Mouse (Mus musculus) thymus, postnatal 36 days (tissue): Measurements from ENCODE around the gene Rfx5.
"Not testable (repeated sequence)": the region's sequence is repeated elsewhere in the genome, so short reads cannot be mapped to it uniquely, and the experiment has no call there.

ENCODE experiments used
- DNase-seq, 2 experiments: peaks; one replicate each; pipeline ENCODE4 v3.0.0; 2022; ENCODE audit warnings: mixed read lengths in 2 of 2

Gene Rfx5

DNA sequence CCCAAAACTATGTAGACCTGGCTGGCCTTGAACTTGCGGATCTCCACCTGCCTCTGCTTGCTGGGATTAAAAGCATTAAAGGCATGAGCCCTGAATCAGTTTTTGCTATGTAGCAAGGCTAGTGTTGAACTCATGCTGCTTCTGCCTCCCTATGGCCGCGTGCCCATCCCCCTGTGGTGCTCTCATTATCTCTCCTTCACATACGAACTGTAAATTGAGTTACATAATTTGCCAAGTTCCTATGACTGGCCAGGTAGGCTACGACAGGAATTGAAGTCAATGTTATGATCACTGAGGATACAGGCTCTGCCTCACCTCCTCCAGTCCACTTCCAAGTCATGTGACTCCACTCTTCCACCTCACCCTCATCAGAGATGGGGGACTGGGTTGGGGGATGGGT, 17.7 kb upstream of the Rfx5 start:
- not testable (repeated sequence) for DNase-seq

DNA sequence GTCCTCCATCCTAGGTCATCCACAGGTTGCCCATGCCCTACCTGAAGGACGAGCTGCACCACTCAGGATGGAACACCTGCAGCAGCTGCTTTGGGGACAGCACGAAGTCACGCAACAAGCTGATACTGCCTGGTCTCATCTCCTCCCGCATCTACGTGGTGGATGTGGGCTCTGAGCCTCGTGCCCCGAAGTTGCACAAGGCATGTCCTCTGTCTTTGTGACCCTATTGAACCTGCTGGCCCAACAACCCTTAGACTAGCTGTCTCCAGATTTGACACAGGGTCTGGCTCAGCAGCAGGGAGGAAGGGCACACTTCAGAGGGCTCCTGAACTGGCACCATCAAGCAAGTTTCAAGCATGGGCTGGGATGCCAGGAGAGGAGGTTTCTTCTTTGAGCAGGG, 16.7 kb upstream of the Rfx5 start:
- not testable (repeated sequence) for DNase-seq

DNA sequence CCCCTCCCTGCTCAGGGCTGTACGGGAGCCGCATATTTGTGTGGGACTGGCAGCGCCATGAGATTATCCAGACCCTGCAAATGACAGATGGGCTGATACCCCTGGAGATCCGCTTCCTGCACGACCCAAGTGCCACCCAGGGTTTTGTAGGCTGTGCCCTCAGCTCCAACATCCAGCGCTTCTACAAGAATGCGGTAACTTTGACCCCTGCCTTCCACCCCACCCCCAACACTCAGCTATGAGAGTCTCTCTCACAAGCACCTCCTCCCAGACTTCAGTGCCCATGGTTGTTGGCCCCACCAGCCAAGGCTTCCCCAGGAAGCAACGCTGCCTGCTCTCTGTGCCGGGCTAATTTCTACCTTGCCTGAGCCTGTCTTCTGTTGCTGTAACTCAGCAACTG, 13.8 kb upstream of the Rfx5 start:
- not testable (repeated sequence) for DNase-seq

DNA sequence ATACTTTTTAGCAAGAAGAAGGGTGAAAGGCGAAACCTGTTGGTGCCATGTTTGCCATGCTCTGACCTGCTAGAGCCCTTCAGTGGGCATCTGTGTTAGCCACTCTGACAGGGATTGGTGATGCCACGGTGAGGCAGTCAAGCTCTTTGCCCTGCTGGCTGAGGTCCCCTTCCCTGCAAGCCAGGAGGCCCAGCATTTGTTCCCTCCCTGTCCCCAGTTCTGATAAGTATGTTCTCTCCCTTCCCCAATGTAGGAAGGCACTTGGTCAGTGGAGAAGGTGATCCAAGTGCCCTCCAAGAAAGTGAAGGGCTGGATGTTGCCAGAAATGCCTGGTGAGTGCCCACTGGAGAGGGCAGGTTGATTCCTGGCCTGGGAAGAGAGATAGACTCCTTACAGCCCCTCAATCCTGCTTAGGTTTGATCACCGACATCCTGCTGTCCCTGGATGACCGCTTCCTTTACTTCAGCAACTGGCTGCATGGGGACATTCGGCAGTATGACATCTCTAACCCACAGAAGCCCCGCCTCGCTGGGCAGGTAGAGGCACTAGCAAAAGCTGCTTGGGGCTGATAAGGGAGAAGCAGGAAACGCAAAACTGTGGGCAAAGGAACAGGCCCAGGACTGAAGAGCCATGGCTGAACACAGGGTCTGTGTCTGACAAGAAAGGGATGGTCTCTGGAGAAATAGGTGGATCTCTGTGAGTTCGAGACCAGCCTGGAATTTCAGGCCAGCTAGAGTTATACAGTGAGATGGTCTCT, 11.5 kb upstream of the Rfx5 start:
- not testable (repeated sequence) for DNase-seq

DNA sequence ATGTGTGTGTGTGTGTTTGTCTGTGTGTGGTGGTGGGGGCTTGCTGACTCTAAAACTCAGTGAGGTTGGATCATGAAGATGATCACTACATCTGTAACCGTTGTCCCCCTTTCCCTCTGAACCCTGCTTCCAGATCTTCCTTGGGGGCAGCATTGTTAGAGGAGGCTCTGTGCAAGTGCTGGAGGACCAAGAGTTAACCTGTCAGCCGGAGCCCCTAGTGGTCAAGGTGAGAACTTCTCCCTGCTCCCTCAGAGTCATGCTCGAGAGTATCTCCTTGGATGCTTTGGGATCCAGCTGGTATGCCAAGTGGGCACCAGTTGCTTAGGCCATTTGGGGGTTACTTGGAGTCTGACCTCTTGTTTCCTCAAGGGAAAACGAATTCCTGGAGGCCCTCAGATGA, 10.2 kb upstream of the Rfx5 start:
- DNase-seq: not testable (repeated sequence)

DNA sequence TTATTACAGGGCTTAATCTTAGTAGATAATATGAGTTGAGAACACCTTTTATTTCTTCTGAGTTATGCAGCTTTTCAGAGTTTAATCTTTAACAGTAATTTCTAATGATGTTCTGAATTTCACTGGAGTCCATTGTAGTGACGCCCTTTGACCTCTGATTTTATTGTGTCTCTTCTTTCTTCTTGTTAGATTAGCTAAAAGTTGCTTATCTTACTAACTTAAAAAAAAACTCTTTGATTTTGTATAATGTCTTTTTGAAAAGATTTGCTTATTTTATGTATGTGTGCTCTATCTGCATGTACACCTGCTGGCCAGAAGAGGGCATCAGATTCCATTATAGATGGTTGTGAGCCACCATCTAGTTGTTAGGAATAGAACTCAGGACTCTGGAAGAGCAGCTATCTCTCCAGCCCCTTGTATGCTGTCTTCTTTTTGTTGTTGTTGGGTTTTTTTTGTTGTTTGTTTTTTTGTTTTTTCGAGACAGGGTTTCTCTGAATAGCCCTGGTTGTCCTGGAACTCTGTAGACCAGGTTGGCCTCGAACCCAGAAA, 5.7 kb upstream of the Rfx5 start:
- no peak for DNase-seq

DNA sequence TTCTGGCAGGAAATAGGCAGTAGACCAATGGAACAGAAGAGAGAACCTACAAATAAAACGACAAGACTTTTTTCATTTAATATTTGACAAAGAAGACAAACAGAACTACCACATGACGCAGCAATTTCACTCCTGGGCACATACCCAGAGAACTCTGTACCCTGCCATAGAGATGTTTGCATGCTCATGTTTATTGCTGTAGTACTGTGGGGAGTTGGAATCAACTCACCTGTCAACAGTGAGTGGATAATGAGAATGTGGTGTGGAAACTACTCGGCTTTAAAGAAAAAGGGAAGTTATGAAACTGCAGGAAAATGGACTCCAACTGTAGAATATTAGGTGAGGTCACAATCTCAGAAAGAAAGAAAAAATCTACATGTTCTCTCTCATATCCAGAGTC, 4.2 kb upstream of the Rfx5 start:
- no peak for DNase-seq

DNA sequence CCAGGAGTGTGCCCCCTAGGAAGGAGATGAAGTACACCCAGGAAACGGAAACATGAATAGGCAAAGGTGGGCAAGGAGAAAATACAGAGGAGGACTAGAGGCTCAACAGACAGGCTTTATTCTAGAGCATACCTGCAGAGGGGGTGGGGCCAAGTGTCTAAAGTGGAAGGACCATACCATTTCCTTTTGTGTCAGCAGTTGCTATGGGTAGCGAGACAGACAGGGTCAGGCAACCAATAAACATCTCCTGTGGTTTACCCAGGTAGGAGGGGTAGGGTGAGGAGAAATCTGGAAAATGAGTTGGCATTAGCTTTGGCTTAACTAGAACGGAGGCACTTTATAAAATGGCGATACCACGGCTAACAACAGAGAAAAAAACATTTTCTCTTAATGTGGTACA, 1.1 kb upstream of the Rfx5 start:
- peak; percentile 56 to 67 for DNase-seq

DNA sequence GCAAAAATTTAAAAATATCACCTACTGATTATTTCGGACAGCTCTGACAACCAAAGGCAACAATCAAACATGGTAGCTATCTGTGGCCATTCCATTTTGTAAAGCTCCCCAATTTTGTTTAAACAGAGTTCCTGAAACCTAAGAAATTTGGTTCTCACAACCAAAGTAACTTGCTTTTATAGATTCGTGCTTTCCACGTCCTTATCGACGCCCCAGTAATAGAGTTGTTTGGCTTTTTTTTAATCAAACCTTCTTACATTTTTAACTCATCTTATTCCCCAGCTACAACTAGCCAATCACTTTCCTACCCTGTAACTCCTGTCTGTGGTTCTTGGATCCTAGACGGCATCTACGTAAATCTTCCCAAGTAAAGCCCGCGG, 501 bp upstream of the Rfx5 start:
- no peak for DNase-seq

DNA sequence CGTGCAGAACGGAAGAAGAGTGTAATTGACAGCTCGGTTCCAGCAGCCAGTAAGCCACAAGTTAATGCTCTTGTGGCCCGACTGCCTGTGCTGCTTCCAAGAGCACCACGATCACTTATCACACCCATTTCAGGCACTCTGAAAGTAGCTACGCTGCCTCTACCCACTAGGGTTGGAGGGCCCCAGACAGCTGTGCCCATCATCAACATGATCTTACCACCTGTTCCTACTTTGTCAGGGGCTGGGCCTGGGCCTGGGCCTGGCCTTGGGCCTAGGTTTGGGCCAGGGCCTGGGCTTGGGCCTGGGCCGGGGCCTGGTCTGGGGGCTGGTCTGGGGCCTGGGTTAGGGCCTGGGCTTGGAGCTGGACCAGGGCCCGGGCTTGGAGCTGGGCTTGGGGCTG, 4.4 kb downstream of the Rfx5 start:
- DNase-seq: no peak

DNA sequence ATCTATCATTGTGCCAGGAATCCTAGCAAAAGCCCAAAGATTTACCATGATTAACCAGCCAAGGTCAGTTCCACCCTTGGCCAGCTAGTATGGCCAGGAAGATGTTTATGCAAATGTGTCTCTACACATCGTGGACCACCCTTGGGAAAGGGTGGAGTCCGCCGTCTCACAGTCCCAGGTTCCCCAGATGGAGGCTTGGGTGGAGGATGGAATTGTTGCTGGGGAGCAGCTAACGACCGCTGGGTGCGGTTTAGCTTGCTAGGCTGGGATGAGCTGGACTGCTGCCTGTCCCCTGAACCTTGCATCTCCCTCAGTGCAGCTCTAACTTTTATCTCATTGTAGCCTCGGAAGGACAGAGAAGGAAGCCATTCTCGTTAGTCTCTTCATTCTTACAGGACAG, 6.0 kb downstream of the Rfx5 start:
- no peak for DNase-seq

DNA sequence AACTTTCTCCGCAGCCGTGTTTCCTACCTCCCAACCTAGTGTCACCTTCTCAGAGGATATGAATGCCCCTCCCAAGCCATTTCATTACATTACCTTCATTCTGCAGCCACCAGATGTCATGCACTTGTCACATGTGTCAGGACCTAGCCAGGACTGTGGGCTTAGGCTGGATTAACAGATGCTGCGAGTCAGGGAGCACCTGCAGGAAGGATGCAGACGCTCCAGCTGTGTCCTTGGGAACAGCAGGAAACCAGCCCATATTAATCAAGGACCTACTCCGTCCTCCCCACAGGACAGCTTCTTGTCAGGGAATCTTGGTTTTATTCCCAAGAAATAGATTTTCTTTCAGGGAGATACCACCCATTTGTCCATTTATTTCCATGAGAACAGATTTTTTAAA, 6.4 kb downstream of the Rfx5 start:
- no peak for DNase-seq

DNA sequence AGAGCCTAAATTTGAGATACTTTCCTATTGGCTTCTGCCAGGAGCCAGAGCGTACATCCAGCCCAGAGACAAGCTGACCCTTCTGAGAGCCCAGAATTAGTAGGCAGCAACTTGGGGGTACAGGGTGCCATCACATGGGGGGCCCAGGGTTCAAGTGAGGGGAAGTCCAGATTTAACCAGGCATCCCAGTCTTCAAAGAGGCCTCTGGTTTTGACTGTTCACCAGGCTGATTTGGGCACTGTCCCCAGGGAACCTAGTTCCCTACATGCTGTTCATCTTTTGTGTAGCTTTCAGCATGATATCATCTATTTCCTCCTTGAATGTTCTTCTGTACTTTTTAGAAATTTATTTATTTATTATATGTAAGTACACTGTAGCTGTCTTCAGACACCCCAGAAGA, 11.1 kb downstream of the Rfx5 start:
- DNase-seq: no peak

DNA sequence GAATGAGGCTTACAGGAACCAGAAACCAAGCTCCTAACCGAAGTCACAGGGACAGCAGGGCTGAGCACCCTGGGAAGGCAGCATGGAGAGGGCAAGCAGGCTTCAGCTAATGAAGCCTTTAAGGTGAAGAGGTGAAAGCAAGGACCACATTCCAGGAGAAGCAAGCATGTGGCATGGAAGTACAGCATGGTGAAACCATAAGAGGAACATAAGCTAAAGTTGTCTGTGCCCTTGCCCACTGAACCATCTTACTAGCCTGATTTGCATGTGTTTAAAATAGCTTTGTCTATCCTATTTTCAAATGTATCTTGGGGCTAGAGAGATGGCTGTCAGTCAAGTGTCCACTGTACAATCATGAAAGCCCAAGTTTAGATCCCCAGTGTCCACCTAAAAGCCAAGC, 12.0 kb downstream of the Rfx5 start:
- no peak for DNase-seq

DNA sequence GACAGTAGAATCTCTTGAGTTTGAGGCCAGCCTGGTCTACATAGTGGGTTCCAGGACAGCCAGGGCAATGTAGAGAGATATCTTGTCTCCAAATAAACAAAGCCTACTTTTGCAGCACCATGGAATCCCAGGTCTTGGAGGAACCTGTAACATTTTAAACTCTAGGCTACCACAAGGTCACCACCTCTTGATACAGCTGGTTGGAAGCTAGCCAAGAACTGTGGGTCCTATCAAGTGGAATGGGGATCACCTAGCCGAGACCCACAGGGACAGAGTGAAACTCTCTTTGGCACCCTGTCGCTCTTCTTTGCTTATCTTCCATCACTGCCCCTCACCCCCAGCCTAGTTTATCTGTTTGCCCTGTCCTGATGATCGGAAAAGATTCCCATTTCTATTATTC, 18.7 kb downstream of the Rfx5 start:
- no peak for DNase-seq

DNA sequence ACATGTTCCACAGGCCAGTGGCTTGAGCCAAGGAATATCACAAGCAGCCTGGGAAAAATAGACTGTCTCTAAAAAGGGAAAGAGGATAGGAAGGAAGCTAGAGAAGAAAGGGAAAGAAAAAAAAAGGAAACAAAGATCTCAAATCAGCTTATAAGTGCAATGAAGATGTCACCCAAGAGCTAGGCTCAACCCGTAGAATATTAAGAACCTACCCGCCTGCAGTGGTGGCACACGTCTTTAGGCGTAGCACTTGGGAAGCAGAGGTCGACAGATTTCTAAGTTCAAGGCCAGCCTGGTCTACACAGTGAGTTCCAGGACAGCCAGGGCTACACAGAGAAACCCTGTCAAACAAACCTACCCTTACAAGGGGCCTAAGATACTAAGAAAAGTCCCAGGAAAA, 19.7 kb downstream of the Rfx5 start:
- DNase-seq: no peak

DNA sequence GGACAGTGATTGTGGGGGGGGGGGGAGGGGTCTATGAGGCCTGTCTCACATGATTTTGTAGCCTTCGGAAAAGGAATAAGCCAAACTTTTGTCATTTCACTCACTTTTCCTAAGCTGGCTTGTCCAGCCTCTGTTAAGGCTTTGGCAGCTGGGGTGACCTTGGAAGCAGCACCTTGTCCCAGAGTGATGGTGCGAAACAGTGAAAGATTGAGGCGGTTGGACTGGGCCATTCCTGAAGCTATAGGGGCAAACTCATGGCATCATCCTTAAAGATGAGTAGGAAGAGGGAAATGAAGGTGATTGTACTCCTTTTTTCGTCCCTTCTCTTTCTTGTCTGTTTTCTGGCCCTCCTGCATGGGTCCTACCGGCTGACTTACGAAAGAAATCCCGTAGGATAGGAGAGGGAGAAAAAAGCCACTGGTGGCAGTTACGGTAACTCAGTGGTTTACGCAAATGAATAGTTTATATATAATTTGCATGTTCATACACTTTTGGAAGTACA, 20.2 kb downstream of the Rfx5 start:
- no peak for DNase-seq

DNA sequence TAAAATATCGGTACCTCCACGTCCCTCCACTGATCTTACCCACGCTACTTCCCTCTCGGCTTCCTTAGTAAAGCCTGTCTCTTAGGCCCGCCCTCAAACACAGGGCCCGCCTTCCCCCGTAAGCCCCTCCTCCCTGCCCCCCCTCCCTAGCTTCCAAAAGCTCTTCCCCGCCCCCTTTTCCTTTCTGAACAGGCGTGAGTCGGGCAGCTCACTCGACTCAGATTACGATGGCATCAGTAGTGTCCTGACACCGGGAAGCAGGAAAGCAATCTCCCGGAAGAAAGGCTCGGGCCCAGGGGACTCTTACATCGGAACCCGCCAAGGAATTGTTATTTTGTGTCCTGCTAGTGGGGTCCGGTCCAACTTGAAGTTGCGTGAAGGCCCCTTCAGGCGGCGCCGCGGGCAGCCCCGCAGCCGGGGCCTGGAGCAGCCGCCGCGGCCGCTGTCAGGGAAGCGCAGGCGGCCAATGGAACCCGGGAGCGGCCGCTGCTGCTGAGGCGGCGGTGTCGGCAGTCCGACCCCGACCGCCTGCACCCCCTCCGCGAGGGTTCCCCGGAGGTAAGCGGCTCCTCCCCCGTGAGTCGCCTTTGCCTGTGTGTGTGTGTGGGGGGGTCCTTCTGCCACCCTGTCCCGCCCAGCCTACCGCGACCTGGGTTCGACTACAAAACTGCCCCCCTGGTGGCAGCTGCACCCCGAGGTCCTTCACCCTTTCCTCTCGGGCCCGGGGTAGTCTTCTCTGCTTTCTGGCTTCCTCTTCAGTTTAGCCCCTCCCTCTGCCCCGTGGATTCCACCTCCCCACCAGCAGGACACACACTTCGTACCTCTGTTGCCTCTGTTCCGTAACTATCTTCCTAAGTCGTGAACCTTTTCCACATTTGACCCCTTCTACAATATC, 20.9 kb downstream of the Rfx5 start, which contains the start of gene Pi4kb:
Pi4kb (plus strand) TSS at position 204 of the 895 bp plus-strand sequence.
- peak; percentile 85 for DNase-seq

DNA sequence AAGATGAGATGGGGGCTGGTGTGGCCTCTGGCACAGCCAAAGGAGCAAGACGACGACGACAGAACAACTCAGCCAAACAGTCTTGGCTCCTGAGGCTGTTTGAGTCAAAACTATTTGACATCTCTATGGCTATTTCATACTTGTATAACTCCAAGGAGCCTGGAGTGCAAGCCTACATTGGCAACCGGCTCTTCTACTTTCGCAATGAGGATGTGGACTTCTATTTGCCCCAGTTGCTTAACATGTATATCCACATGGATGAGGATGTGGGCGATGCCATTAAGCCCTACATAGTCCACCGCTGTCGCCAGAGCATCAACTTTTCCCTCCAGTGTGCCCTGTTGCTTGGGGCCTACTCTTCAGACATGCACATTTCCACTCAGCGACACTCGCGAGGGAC, 30.4 kb downstream of the Rfx5 start:
- DNase-seq: no peak

DNA sequence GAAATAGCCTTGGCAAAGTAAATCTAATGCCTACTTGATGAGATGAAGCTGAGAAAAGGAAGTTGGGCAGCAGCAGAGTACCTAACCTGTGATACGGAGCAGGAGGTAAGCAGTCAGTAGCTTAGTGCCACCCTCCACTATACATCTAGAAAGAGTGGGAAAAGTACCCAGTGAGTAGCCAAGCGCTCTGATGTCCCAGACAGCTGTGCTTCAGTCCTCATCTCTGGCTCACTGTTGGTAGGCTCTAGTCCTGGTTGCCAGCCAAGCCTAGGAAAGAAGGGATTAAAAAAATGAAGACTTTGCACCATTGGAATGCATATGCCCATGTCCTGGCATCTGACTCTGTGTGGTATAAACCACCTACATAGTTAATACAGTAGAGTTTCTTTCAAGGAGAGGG, 31.6 kb downstream of the Rfx5 start:
- no peak for DNase-seq

DNA sequence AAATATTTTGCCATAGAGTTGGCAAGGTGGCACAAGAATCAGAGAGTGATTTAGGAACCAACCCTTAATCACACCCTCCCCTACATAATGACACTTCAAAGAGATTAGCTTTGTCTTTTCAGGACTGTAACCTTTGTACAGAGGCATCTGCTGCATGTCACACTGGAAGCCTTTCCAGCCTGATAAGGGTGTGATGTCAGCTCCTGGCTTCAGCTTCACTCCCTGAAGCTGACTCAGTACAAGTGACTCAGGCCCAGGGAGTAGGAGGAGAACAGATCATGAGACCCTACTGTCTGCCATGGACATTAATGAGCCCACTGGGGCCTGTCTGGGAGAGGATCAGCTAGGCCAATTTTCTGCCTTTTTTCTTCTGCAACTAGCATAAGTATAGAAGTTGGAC, 33.7 kb downstream of the Rfx5 start:
- no peak for DNase-seq

DNA sequence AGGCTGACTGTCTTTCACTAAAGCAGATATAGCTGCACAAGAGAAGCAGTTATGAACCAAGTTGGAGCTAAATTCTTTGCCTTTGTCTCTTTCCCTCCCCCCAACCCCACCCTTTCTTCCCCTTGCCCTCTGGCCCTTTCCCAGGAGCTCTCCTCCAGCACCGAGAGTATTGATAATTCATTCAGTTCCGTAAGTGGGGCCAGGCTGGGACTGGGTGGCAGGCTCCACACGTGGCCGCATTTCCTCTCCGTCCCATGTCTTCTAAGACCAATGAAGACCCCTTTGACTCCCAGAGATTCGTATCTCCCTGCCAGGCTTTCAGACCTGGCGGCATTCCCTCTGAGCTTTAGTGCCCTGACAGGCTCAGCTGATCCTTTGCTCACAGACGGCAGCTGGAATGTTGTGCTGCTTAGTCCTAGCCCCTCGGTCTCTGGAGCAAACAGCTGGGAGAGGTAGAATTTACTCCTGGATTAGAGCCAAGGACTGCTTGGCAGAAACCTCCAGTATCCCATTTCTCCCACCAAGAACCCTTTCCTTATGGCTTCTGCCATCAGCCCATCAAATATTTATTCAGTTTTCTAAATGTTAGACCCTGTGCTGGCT, 35.4 kb downstream of the Rfx5 start:
- no peak for DNase-seq

DNA sequence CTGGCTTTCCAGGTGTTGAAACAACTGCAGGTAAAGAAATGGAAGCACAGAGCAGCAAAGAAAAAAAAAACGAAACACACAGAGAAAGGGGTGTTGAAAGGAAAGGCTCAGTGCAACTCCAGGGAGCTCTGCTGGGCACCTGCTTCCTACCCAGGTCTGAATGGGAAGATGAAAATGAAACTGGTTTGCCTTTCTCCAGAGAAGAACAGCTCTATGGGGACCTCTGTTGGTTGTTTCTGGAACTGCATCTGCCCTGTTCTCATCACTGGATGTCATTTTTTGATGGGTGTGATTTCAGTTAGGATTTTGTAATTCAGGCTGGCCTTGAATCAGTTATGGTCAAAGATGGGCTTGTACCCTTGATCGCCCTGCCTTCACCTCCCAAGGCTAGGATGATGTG, 43.1 kb downstream of the Rfx5 start:
- DNase-seq: peak; percentile 66 to 81
